Mouse (Mus musculus): Measurements from ENCODE around the gene Supt3.

The Supt3 gene

GRCm38 (mm10) chr17:44967186-44967585 lies 190.2 kb downstream of the Supt3 start:
- no peak for DNase-seq (ENCODE audit: low spot score)

- DNase-seq (ENCODE audit: low spot score), result no peak
Observed at GRCm38 (mm10) chr17:44970255-44970654, 193.3 kb downstream of the Supt3 start.

GRCm38 (mm10) chr17:44973489-44973888 lies 196.5 kb downstream of the Supt3 start:
- peak; percentile 14 for DNase-seq (ENCODE audit: low spot score)

GRCm38 (mm10) chr17:44977690-44978089 lies 200.7 kb downstream of the Supt3 start:
- no peak for DNase-seq (ENCODE audit: low spot score)

- no peak for DNase-seq (ENCODE audit: low spot score)
Observed at GRCm38 (mm10) chr17:44987964-44988363, 211.0 kb downstream of the Supt3 start.

GRCm38 (mm10) chr17:45003311-45003710 lies 226.4 kb downstream of the Supt3 start:
- DNase-seq (ENCODE audit: low spot score), result no peak

GRCm38 (mm10) chr17:45004477-45005170 lies 227.7 kb downstream of the Supt3 start:
- DNase-seq (ENCODE audit: low spot score), result no peak

- no peak for DNase-seq (ENCODE audit: low spot score)
Observed at GRCm38 (mm10) chr17:45007461-45007860, 230.5 kb downstream of the Supt3 start.

- DNase-seq (ENCODE audit: low spot score), result no peak
Observed at GRCm38 (mm10) chr17:45008663-45009062, 231.7 kb downstream of the Supt3 start.

- no peak for DNase-seq (ENCODE audit: low spot score)
Observed at GRCm38 (mm10) chr17:45010409-45010808, 233.5 kb downstream of the Supt3 start.

- no peak for DNase-seq (ENCODE audit: low spot score)
Observed at GRCm38 (mm10) chr17:45016746-45017145, 239.8 kb downstream of the Supt3 start.

- DNase-seq (ENCODE audit: low spot score), result peak; percentile 89
Observed at GRCm38 (mm10) chr17:45020155-45020930, 243.4 kb downstream of the Supt3 start.

- no peak for DNase-seq (ENCODE audit: low spot score)
Observed at GRCm38 (mm10) chr17:45028441-45028840, 251.5 kb downstream of the Supt3 start.

GRCm38 (mm10) chr17:45029106-45029505 lies 252.2 kb downstream of the Supt3 start:
- DNase-seq (ENCODE audit: low spot score), result no peak

GRCm38 (mm10) chr17:45032209-45032608 lies 255.3 kb downstream of the Supt3 start:
- DNase-seq (ENCODE audit: low spot score), result no peak

- DNase-seq (ENCODE audit: low spot score), result no peak
Observed at GRCm38 (mm10) chr17:45033617-45034016, 256.7 kb downstream of the Supt3 start.

- no peak for DNase-seq (ENCODE audit: low spot score)
Observed at GRCm38 (mm10) chr17:45041084-45041483, 264.1 kb downstream of the Supt3 start.

- peak; percentile 15 for DNase-seq (ENCODE audit: low spot score)
Observed at GRCm38 (mm10) chr17:45045804-45046203, 268.9 kb downstream of the Supt3 start.

GRCm38 (mm10) chr17:45046583-45046982 lies 269.6 kb downstream of the Supt3 start:
- no peak for DNase-seq (ENCODE audit: low spot score)

GRCm38 (mm10) chr17:45047236-45047635 lies 270.3 kb downstream of the Supt3 start:
- no peak for DNase-seq (ENCODE audit: low spot score)

- DNase-seq (ENCODE audit: low spot score), result no peak
Observed at GRCm38 (mm10) chr17:45051971-45052370, 275.0 kb downstream of the Supt3 start.

- no peak for DNase-seq (ENCODE audit: low spot score)
Observed at GRCm38 (mm10) chr17:45053371-45053770, 276.4 kb downstream of the Supt3 start.

- no peak for DNase-seq (ENCODE audit: low spot score)
Observed at GRCm38 (mm10) chr17:45054526-45054925, 277.6 kb downstream of the Supt3 start.

Measured in adipocyte (in vitro differentiated cells).